Mouse (Mus musculus): Measurements from ENCODE around the gene Ceacam11. TPM values are rescaled to one million over a fixed set of nuclear protein-coding genes. Genes with fewer than 3 reads are reported as not detected.
"Not testable (repeated sequence)": the region's sequence is repeated elsewhere in the genome, so short reads cannot be mapped to it uniquely, and the experiment has no call there.

The Ceacam11 gene
- not detected for total RNA-seq (2021)
- long read RNA-seq, experiment 1, result 0 reads
- long read RNA-seq, experiment 2, result 0 reads

DNA sequence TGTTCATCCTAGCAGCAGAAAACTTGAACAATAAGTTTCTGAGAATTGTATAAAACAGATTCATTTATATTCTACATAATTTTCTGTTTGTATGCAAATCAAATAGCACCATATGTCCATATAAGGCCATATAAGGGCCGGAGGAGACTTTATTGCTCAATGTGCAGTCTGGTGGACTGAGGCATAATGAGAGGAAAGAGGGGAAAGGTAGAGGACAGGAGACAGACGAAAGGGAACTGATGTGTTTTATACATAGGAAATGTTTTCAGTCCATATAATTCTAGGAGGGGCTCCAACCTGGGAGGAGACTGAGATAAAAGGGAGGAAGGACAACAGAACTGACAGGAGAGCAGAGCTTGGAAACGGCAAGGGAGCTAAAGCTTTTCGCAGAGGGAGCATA lies at the start of gene Ceacam11:
Gene Ceacam11 (plus strand): TSS at position 301 of the 400 bp plus-strand sequence.
- no peak for DNase-seq

DNA sequence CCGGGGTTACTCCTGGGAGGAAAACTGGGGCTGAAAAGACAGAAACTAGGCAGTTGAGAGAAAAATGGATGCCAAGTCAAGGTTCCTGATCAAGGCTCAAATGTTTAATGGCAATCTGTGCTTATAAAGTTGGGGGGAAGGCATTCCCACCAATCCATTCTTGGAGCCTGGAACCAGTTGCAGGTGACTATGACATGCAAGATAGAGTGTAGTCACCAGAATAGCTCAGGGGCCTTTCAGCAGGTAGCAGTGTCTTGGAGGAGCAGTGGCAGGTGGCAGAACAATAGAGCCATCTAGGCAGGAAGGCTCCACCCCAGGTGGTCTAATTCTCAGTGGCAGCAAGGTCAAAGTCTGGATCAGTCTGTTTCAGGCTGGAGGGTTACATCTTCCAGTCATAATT lies 29.2 kb downstream of the Ceacam11 start:
- not testable (repeated sequence) for DNase-seq

DNA sequence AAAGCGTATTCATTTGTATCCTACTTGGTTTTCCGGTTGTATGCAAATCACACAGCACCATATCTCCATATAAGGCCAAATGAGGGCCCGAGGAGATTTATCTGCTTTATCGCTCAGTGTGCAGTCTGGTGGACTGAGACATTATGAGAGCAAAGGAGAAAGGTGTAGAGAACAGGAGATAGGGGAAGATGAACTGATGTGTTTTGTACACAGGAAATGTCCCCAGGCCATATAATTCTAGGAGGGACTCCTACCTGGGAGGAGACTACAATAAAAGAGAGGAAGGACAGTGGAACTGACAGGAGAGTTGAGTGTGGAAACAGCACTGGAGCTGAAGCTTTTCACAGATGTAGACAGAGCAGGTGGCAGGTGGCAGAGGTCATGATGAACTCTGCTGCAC lies 37.7 kb downstream of the Ceacam11 start, which contains the start of gene Ceacam13:
Gene Ceacam13 (plus strand): TSS at position 301 of the 400 bp plus-strand sequence.
- DNase-seq, result no peak

Small RNAs within 50 kb of the gene (microRNA-seq; reads per million reads assigned to microRNA genes)
- gene Gm22414 (ENCODE audit: borderline replicate concordance in 2 of 2), result 0 reads per million in 2 experiments

Other genes starting within 250 kb of the Ceacam11 start
- gene Ceacam14, start 159.5 kb upstream of the Ceacam11 start, total RNA-seq (2021), result not detected
- not detected for gene Gm5155, start 100.4 kb upstream of the Ceacam11 start, total RNA-seq (2021)
- gene Ceacam13, start 37.8 kb downstream of the Ceacam11 start, total RNA-seq (2021), result not detected
- not detected for gene Ceacam12, start 93.8 kb downstream of the Ceacam11 start, total RNA-seq (2021)
- gene Igfl3, start 204.4 kb downstream of the Ceacam11 start, total RNA-seq (2021), result not detected

Data from gastrocnemius, postnatal 25 days (tissue).